Mouse (Mus musculus) cortical plate, adult 2 months (tissue): ENCODE measurements around the gene Gm7694. TPM values are rescaled to one million over a fixed set of nuclear protein-coding genes. Genes with fewer than 3 reads are reported as not detected.

Experiments
- H3K27ac ChIP-seq: fragments of 200-500 bp; 2 replicates; pipeline ENCODE4 v1.5.1; 2012; ENCODE audit warnings: low read length, control low read depth, inconsistent platforms; ENCODE audit not compliant: insufficient read depth
- H3K4me1 ChIP-seq: fragments of 200-500 bp; 2 replicates; pipeline ENCODE4 v1.6.1; 2011; ENCODE audit warnings: low read length; ENCODE audit not compliant: control insufficient read depth, insufficient read depth
- H3K4me3 ChIP-seq: fragments of 200-500 bp; 2 replicates; pipeline ENCODE4 v1.5.1; 2011; ENCODE audit warnings: mild to moderate bottlenecking, low read length, control low read depth; ENCODE audit not compliant: insufficient read depth
- CTCF ChIP-seq: fragments of 200-500 bp; IDR thresholded peaks from 2 replicates; pipeline ENCODE4 v1.5.1; 2011; ENCODE audit warnings: mild to moderate bottlenecking, control low read depth, low read length; ENCODE audit not compliant: insufficient read depth; ENCODE audit errors: extremely low read depth
- POLR2A ChIP-seq: fragments of 200-500 bp; IDR thresholded peaks from 2 replicates; pipeline ENCODE4 v1.6.1; 2011; ENCODE audit warnings: mild to moderate bottlenecking, low read length, control low read depth; ENCODE audit not compliant: insufficient read depth; ENCODE audit errors: extremely low read depth
- polyA plus RNA-seq: library from polyadenylated mRNA; depleted of rRNA; stranded (reverse); fragments of >200 nt; gene quantifications from 2 replicates; pipeline ENCODE4 v1.2.3, GENCODE M21; 2012; rRNA removed

Gm7694 gene
- 6.3 and 6.5 TPM in 2 replicates for polyA plus RNA-seq

- H3K27ac ChIP-seq: no peak within 1 kb of the TSS
- H3K4me3 ChIP-seq: no peak within 1 kb of the TSS
- H3K4me1 ChIP-seq: no peaks in the 10 kb centered on the region
- no peak for TF ChIP-seq CTCF
- no peak for TF ChIP-seq POLR2A
Observed at GRCm38 (mm10) chr1:170306232-170306631, at the start of gene Gm7694. Gene Gm7694, minus strand, starts transcription at chr1:170306332.

DNA sequence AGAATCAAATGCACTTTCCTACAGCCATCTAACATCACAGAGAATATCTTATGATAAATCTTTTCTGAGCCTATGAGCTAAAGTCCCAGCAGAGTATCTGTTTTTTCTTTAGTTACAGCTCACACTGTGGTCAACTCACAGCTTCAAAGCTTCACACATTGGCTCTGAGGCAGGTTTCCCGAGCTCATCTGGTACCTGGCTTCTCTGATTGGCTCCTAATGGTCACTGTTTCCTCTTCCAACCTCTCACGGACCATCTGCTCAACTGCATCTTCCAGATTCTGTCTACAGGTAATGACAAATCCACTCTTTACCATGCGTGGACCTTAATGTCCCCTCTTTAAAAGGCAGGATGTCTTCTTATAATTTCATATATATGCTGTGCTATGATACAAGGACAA lies 47.2 kb upstream of the Gm7694 start:
- Histone ChIP-seq H3K4me1 (peaks cover 5% of the 10 kb centered on the region), H3K27ac (no peak overlapping the region), H3K4me3 (no peak overlapping the region)
- TF ChIP-seq POLR2A: no peak
- no peak for TF ChIP-seq CTCF

DNA sequence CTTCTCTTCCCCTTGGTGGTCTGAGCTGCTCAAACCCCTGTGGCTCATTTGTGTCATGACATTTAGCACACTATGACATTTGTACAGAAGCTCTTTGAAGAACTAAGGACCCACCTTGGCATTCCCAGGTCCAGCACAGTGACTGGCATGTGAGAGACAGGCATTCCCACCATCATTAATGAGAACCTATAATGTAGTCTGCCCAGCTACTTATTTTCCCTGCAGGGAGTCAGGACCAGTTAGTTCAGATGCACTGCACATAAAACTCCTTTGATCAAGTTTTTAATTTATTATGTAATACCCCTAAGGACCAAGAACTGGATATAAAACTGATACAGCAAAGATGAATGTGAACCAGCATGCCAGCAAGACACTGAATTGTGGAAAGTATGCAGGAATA lies 44.9 kb upstream of the Gm7694 start:
- Histone ChIP-seq H3K4me1 (peaks cover 1% of the 10 kb centered on the region), H3K27ac (no peak overlapping the region), H3K4me3 (no peak overlapping the region)
- TF ChIP-seq POLR2A (no peak), CTCF (no peak)

DNA sequence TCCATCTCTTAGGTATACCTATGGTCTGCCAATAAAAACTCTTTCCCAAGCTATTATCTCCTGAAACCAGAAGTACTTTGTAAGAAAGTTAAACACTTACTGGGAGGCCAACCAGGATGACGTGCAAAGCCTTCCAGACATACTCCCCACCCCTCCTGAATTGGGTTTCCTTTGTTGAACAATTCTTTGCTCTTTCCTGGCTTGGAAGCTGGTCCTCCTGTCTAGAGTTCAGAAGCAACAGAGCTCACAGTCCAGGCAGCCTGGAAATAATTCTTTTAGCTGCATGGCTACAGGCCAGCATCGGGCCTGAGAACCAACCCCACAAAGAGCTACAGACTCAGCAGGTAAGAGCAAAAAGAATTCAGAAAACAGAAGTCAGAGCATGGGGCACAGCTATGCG lies 40.1 kb upstream of the Gm7694 start:
- H3K4me1 ChIP-seq: peaks cover 3% of the 10 kb centered on the region
- H3K4me3 ChIP-seq: no peak overlapping the region
- TF ChIP-seq CTCF (no peak), POLR2A (no peak)
- H3K27ac ChIP-seq: 0 out of 2 replicates have a peak overlapping the region, but pooled peaks have one; percentile 44

- TF ChIP-seq POLR2A (no peak), CTCF (no peak)
- H3K4me3 ChIP-seq: no peak overlapping the region
- H3K27ac ChIP-seq: no peak overlapping the region
- peaks cover 2% of the 10 kb centered on the region; the same call in 1 of the 2 replicates for H3K4me1 ChIP-seq
Observed at GRCm38 (mm10) chr1:170343906-170344305, 37.8 kb upstream of the Gm7694 start.

DNA sequence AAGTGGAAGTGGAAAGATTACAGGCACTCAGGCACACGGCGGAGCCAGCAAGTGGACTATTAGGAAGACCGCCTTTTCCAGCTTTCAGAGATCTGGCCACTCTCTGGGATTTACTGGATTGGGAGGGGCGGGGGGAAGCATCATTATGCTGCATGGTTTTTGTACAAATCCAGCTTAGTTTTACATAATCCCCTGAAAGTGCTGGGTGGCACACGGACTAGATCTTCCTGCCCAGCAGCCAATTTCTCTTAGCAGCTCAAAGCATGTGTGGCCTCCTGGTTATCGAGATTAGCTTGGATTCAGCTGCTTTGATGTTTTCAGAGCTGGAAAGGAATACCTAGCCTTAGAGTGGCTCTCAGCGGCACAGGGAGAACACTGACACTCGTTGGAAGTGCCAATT lies 36.9 kb upstream of the Gm7694 start:
- TF ChIP-seq POLR2A (no peak), CTCF (no peak)
- H3K4me1 ChIP-seq: peaks cover 2% of the 10 kb centered on the region; the same call in 1 of the 2 replicates
- no peak overlapping the region for H3K4me3 ChIP-seq
- no peak overlapping the region for H3K27ac ChIP-seq

DNA sequence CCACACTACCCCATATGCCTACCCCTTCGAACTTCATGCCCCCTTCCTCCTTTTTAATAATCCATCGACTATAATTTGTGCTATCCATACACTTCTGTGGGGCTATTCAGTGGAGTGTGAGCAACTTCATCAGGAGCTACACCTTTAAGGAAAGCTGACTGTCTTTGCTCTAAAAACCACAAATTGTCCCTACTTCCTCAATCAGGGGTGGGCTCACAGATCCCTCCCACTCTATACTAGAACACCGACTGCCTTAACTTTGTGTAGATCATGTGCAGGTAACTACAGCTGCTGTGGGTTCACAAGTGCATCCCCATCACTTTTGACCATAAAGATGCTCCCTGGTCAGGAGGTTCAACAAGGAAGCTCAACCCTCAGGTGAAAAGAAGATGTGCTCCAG lies 33.8 kb upstream of the Gm7694 start:
- no peak overlapping the region for H3K27ac ChIP-seq
- TF ChIP-seq CTCF: no peak
- no peak for TF ChIP-seq POLR2A
- no peak overlapping the region for H3K4me3 ChIP-seq
- H3K4me1 ChIP-seq: peaks cover 3% of the 10 kb centered on the region; the same call in 1 of the 2 replicates

DNA sequence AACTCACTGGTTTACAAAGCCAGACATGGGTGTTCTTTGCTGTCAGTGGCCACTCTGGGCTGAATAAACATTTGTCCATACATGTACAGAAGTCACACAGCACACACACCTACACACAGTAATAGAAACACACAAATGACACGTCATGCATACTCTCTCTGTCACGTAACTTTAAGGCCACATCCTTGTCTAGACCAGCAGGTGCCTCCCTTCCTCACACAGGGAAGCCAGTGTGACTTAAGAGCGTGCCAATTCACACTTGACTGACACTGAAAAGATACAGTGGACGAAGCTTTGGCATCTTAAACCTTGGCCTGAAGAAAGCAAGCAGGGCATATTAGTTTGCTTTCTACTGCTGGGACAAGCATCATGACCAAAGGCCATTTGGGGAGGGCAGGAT lies 26.6 kb upstream of the Gm7694 start:
- Histone ChIP-seq H3K27ac (no peak overlapping the region), H3K4me3 (no peak overlapping the region), H3K4me1 (peaks cover 6% of the 10 kb centered on the region; the same call in 1 of the 2 replicates)
- TF ChIP-seq CTCF (peak; percentile 28; the same call in 1 of the 2 replicates), POLR2A (no peak)

GRCm38 (mm10) chr1:170331926-170332325 lies 25.8 kb upstream of the Gm7694 start:
- no peak overlapping the region for H3K4me3 ChIP-seq
- no peak overlapping the region for H3K27ac ChIP-seq
- no peak for TF ChIP-seq POLR2A
- no peak for TF ChIP-seq CTCF

GRCm38 (mm10) chr1:170325277-170325676 lies 19.1 kb upstream of the Gm7694 start:
- TF ChIP-seq POLR2A: no peak
- no peak for TF ChIP-seq CTCF
- Histone ChIP-seq H3K27ac (no peak overlapping the region), H3K4me1 (no peaks in the 10 kb centered on the region), H3K4me3 (no peak overlapping the region)

More at GRCm38 (mm10) chr1:170331926-170332325, 25.8 kb upstream of the Gm7694 start:
- H3K4me1 ChIP-seq: peaks cover 6% of the 10 kb centered on the region; the same call in 1 of the 2 replicates
